Comparison of ENCODE assay signal across 8 mouse cellular contexts in genomic region chr7:130546791-130547484, GRCm38 (mm10). TPM values are rescaled to one million over a fixed set of nuclear protein-coding genes. Genes with fewer than 3 reads are reported as not detected.
DNase-seq lines count a peak whose midpoint lies in the region; ATAC-seq lines count a peak whose summit lies in the region.

No protein-coding gene starts in this region.

- H3K9ac ChIP-seq in hindbrain, embryonic 12.5 days = peak overlapping the region; percentile 92

- peak; percentile 93 for ATAC-seq in hindbrain, embryonic 12.5 days (ENCODE audit: low FRiP score)

- under 1% methylated on average over 81 of the region's 84 CpGs for WGBS in hindbrain, embryonic 12.5 days

- peaks cover 24% of the 10 kb centered on the region for H3K36me3 ChIP-seq in hindbrain, embryonic 12.5 days

- peaks cover 16% of the 10 kb centered on the region for H3K4me1 ChIP-seq in hindbrain, embryonic 12.5 days

- peak overlapping the region; percentile 75 for H3K4me2 ChIP-seq in hindbrain, embryonic 12.5 days (replicated peaks)

- H3K9me3 ChIP-seq in hindbrain, embryonic 12.5 days (replicated peaks) = no peaks in the 10 kb centered on the region

- DNase-seq in NIH3T3 (ENCODE audit: low read depth) = peak; percentile 94
- DNase-seq in cerebellum, postnatal 10 days = peak; percentile 96 to 97
- DNase-seq in frontal cortex, postnatal 10 days (ENCODE audit: low spot score in 2 of 2) = peak; percentile 76 to 88
- DNase-seq in layer of hippocampus, postnatal 14 days (ENCODE audit: low spot score in 2 of 2) = peak; percentile 87 to 89
- peak; percentile 94 for DNase-seq in lung, postnatal 14 days
- DNase-seq in retina, adult 2 months (ENCODE audit: low read depth, low spot score) = peak; percentile 76
- peak; percentile 93 to 94 for DNase-seq in thymus, postnatal 36 days

- peak overlapping the region; percentile 89 for H3K4me3 ChIP-seq in hindbrain, embryonic 12.5 days

- peak overlapping the region; percentile 98 for H3K27ac ChIP-seq in hindbrain, embryonic 12.5 days

- H3K27me3 ChIP-seq in hindbrain, embryonic 12.5 days = no peaks in the 10 kb centered on the region

RNA-seq across cellular contexts. Expression of gene Nsmce4a, which starts 26.0 kb away (rescaled TPM):
- 132 and 145 TPM in 2 replicates for polyA plus RNA-seq in hindbrain, embryonic 12.5 days (2016; fragmentation: Nextera tagmentation; extraction: Ambion mirVana)
- 10 to 100 TPM; 32.6 to 33.3 TPM for total RNA-seq in layer of hippocampus, postnatal 14 days (2021)

RNA-seq across cellular contexts. Expression of gene Ate1, which starts 26.8 kb away (rescaled TPM):
- 59.5 and 71.2 TPM in 2 replicates for polyA plus RNA-seq in hindbrain, embryonic 12.5 days (2016; fragmentation: Nextera tagmentation; extraction: Ambion mirVana)
- 10 to 100 TPM; 61.6 to 61.9 TPM for total RNA-seq in layer of hippocampus, postnatal 14 days (2021)

RNA-seq across cellular contexts. Expression of gene Tacc2, which starts 30.3 kb away (rescaled TPM):
- 69.4 and 75.5 TPM in 2 replicates for polyA plus RNA-seq in hindbrain, embryonic 12.5 days (2016; fragmentation: Nextera tagmentation; extraction: Ambion mirVana)
- total RNA-seq in layer of hippocampus, postnatal 14 days (2021) = 10 to 100 TPM; 86.2 to 86.5 TPM

Comparison
In these comparisons a context has a peak if more than half of its experiments do, and no peak if none do; other contexts are left out.
1. Peak in every context shown above with its lines: DNase-seq, ATAC-seq, H3K4me3 ChIP-seq and H3K27ac ChIP-seq.